ENCODE assay signal across 9 mouse cellular contexts in the genomic region with DNA sequence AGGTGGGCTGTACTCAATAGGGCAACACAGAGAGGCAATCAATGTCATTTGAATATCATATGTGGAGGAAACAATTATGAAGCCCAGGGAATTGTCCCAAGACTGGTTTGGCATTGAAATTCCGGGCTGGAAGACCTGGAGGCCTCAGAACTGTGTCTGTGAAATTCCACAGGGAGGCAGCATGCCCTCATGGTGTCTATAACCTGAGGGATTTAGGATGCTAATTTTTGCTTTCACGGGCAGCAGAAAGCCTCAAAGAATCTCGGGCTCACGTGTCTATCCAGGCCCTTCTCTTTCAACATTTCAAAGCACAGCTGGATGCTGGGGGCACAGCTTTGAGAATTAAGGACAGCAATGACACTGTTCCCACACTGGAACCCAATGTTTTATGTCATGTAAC. TPM values are rescaled to one million over a fixed set of nuclear protein-coding genes. Genes with fewer than 3 reads are reported as not detected.
DNase-seq lines count a peak whose midpoint lies in the region; ATAC-seq lines count a peak whose summit lies in the region.
"Had no signal": no experiment of that assay in that cellular context is flagged by ENCODE, and none has a peak within 500 bp of the region (broad histone marks: within the 10 kb centered on the region; RNA-seq: fewer than 3 reads in every experiment).

No protein-coding gene starts in this region.

- DNase-seq in forebrain, embryonic 10.5 days (ENCODE audit: extremely low spot score, low spot score): peak; percentile 20
- DNase-seq in midbrain, embryonic 11.5 days (ENCODE audit: low spot score, missing footprints): peak; percentile 84
- DNase-seq in embryonic facial prominence, embryonic 14.5 days (ENCODE audit: low spot score): peak; percentile 56
- peak; percentile 64 to 70 for DNase-seq in left cerebral cortex, postnatal 14 days (ENCODE audit: low spot score in 2 of 2)
- DNase-seq in thymus, postnatal 36 days: no peak
- DNase-seq in spleen, postnatal 10 days (ENCODE audit: low spot score in 2 of 2): no peak

- ATAC-seq in forebrain, embryonic 15.5 days (replicated peaks): no peak
- ATAC-seq in midbrain, embryonic 11.5 days (ENCODE audit: low FRiP score): 0 out of 2 replicates have a peak, but pooled peaks have one; percentile 35
- no peak for ATAC-seq in midbrain, embryonic 13.5 days
- no peak for ATAC-seq in embryonic facial prominence, embryonic 14.5 days (ENCODE audit: low read depth)

- no peak overlapping the region for H3K4me2 ChIP-seq in forebrain, embryonic 15.5 days (replicated peaks)
- H3K4me2 ChIP-seq in midbrain, embryonic 11.5 days: no peak overlapping the region
- no peak overlapping the region for H3K4me2 ChIP-seq in midbrain, embryonic 13.5 days (replicated peaks)
- no peak overlapping the region for H3K4me2 ChIP-seq in embryonic facial prominence, embryonic 14.5 days (ENCODE audit: low read depth, low read length)
- H3K4me2 ChIP-seq: limb, embryonic 13.5 days had no signal

- no peak overlapping the region for H3K27ac ChIP-seq in forebrain, embryonic 10.5 days
- no peak overlapping the region for H3K27ac ChIP-seq in forebrain, embryonic 15.5 days (replicated peaks)
- no peak overlapping the region for H3K27ac ChIP-seq in midbrain, embryonic 11.5 days (ENCODE audit: low read depth, low read length)
- H3K27ac ChIP-seq in midbrain, embryonic 13.5 days: no peak overlapping the region
- H3K27ac ChIP-seq in embryonic facial prominence, embryonic 14.5 days (replicated peaks; ENCODE audit: low read depth, low read length): no peak overlapping the region
- H3K27ac ChIP-seq: limb, embryonic 13.5 days had no signal

- peaks cover 14% of the 10 kb centered on the region for H3K4me1 ChIP-seq in forebrain, embryonic 10.5 days
- no peaks in the 10 kb centered on the region for H3K4me1 ChIP-seq in forebrain, embryonic 15.5 days
- H3K4me1 ChIP-seq in midbrain, embryonic 11.5 days (ENCODE audit: control insufficient read depth, insufficient read depth, low read length): no peaks in the 10 kb centered on the region
- H3K4me1 ChIP-seq in midbrain, embryonic 13.5 days (replicated peaks): peaks cover 9% of the 10 kb centered on the region; the same call in 1 of the 2 replicates
- no peaks in the 10 kb centered on the region for H3K4me1 ChIP-seq in embryonic facial prominence, embryonic 14.5 days (ENCODE audit: control insufficient read depth, insufficient read depth, low read length)
- H3K4me1 ChIP-seq: limb, embryonic 13.5 days had no signal

- H3K27me3 ChIP-seq in forebrain, embryonic 10.5 days (ENCODE audit: poor library complexity, severe bottlenecking): peaks cover 55% of the 10 kb centered on the region
- H3K27me3 ChIP-seq in forebrain, embryonic 15.5 days: no peaks in the 10 kb centered on the region
- no peaks in the 10 kb centered on the region for H3K27me3 ChIP-seq in midbrain, embryonic 11.5 days (ENCODE audit: control insufficient read depth, insufficient read depth, low read length)
- no peaks in the 10 kb centered on the region for H3K27me3 ChIP-seq in midbrain, embryonic 13.5 days
- no peaks in the 10 kb centered on the region for H3K27me3 ChIP-seq in embryonic facial prominence, embryonic 14.5 days (replicated peaks; ENCODE audit: control insufficient read depth, insufficient read depth, low read length)
- H3K27me3 ChIP-seq: limb, embryonic 13.5 days had no signal

- WGBS in forebrain, embryonic 10.5 days: 17% methylated on average over 4 of the region's 4 CpGs
- 4% methylated on average over 4 of the region's 4 CpGs for WGBS in forebrain, embryonic 15.5 days
- WGBS in midbrain, embryonic 11.5 days: 13% methylated on average over 4 of the region's 4 CpGs
- WGBS in midbrain, embryonic 13.5 days: 7% methylated on average over 4 of the region's 4 CpGs
- 20% methylated on average over 4 of the region's 4 CpGs for WGBS in embryonic facial prominence, embryonic 14.5 days

- H3K4me3 ChIP-seq in forebrain, embryonic 10.5 days: no peak overlapping the region
- no peak overlapping the region for H3K4me3 ChIP-seq in forebrain, embryonic 15.5 days
- no peak overlapping the region for H3K4me3 ChIP-seq in midbrain, embryonic 11.5 days (ENCODE audit: low read depth, low read length)
- no peak overlapping the region for H3K4me3 ChIP-seq in midbrain, embryonic 13.5 days (replicated peaks)
- no peak overlapping the region for H3K4me3 ChIP-seq in embryonic facial prominence, embryonic 14.5 days (ENCODE audit: low read depth, low read length)
- H3K4me3 ChIP-seq: limb, embryonic 13.5 days had no signal

- no peak overlapping the region for H3K9ac ChIP-seq in forebrain, embryonic 15.5 days (replicated peaks)
- H3K9ac ChIP-seq in midbrain, embryonic 11.5 days (ENCODE audit: low read length): no peak overlapping the region
- no peak overlapping the region for H3K9ac ChIP-seq in midbrain, embryonic 13.5 days (replicated peaks)
- H3K9ac ChIP-seq in embryonic facial prominence, embryonic 14.5 days (ENCODE audit: low read depth, low read length): no peak overlapping the region
- H3K9ac ChIP-seq: limb, embryonic 13.5 days had no signal

- no peaks in the 10 kb centered on the region for H3K9me3 ChIP-seq in forebrain, embryonic 10.5 days
- H3K9me3 ChIP-seq in forebrain, embryonic 15.5 days: no peaks in the 10 kb centered on the region
- no peaks in the 10 kb centered on the region for H3K9me3 ChIP-seq in midbrain, embryonic 11.5 days (ENCODE audit: control insufficient read depth, low read length)
- no peaks in the 10 kb centered on the region for H3K9me3 ChIP-seq in midbrain, embryonic 13.5 days
- no peaks in the 10 kb centered on the region for H3K9me3 ChIP-seq in embryonic facial prominence, embryonic 14.5 days (ENCODE audit: control insufficient read depth, low read length)
- H3K9me3 ChIP-seq: limb, embryonic 13.5 days had no signal

- intact Hi-C loops in left cerebral cortex, postnatal 14 days (cut with DNase I): loop anchor here (1.0 kb wide), 1 partner anchor 242 kb away; no protein-coding TSS in a partner anchor

- H3K36me3 ChIP-seq in forebrain, embryonic 10.5 days (replicated peaks): no peaks in the 10 kb centered on the region
- no peaks in the 10 kb centered on the region for H3K36me3 ChIP-seq in forebrain, embryonic 15.5 days
- H3K36me3 ChIP-seq in midbrain, embryonic 11.5 days (ENCODE audit: control insufficient read depth, insufficient read depth, low read length): no peaks in the 10 kb centered on the region
- H3K36me3 ChIP-seq in midbrain, embryonic 13.5 days: no peaks in the 10 kb centered on the region
- H3K36me3 ChIP-seq in embryonic facial prominence, embryonic 14.5 days (ENCODE audit: control insufficient read depth, insufficient read depth, low read length): no peaks in the 10 kb centered on the region
- H3K36me3 ChIP-seq: limb, embryonic 13.5 days had no signal

RNA-seq across cellular contexts. Expression of a gene that starts 45.5 kb away (rescaled TPM):
- polyA plus RNA-seq in forebrain, embryonic 10.5 days (2016; fragmentation: Nextera tagmentation; extraction: Ambion mirVana): 2.2 and 2.4 TPM in 2 replicates
- polyA plus RNA-seq in forebrain, embryonic 15.5 days (2015; fragmentation: Nextera tagmentation; extraction: Ambion mirVana): 0.96 and 1.9 TPM in 2 replicates
- polyA plus RNA-seq in midbrain, embryonic 11.5 days (2014; fragmentation: Nextera tagmentation; extraction: Ambion mirVana): 0.30 and 0.72 TPM in 2 replicates
- 0.72 and 0.94 TPM in 2 replicates for polyA plus RNA-seq in midbrain, embryonic 13.5 days (2015; fragmentation: Nextera tagmentation; extraction: Ambion mirVana)
- 3.0 and 3.1 TPM in 2 replicates for polyA plus RNA-seq in embryonic facial prominence, embryonic 14.5 days (2014; fragmentation: Nextera tagmentation; extraction: Ambion mirVana)
- 1 to 10 TPM; 5.0 to 5.5 TPM for total RNA-seq in left cerebral cortex, postnatal 14 days (2021)

Comparison
In these comparisons a context has a peak if more than half of its experiments do, and no peak if none do; other contexts are left out.
1. DNase-seq: peak in forebrain, embryonic 10.5 days (single experiment), midbrain, embryonic 11.5 days (single experiment), embryonic facial prominence, embryonic 14.5 days (single experiment) and left cerebral cortex, postnatal 14 days (2 of 2); none in thymus, postnatal 36 days (0 of 2) and spleen, postnatal 10 days (0 of 2).